Comparison of ENCODE assay signal across 25 mouse cellular contexts in the genomic region with DNA sequence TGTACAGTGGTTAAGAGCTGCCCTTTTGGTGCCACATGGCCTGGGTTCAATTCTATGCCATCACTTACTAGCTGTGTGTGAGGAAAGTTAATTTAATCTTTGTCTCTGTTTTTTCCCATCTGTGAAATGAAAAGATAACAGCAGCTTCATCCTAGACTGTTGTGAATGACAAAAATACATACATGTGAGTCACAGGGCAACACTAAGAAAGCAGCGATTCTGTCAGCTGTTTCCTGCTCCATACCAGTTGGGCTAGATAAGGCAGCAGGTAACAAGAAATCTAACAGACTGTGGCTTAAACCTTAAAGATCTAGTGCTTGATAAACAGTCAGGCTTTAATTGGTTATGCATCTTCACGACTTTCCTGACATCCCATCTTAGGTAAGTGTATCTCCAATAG.
"Had no signal": no experiment of that assay in that cellular context is flagged by ENCODE, and none has a peak within 500 bp of the region (broad histone marks: within the 10 kb centered on the region; RNA-seq: fewer than 3 reads in every experiment).

No protein-coding gene starts in this region.

- ATAC-seq: hindbrain, embryonic 16.5 days; inflammation-experienced regulatory T-cells, adult 6 months; intestine, embryonic 15.5 days; intestine, postnatal 0 days had no signal

- H3K4me3 ChIP-seq: gastrocnemius, adult 2 months; heart, embryonic 10.5 days; heart, embryonic 12.5 days; hindbrain, embryonic 10.5 days; hindbrain, embryonic 12.5 days; intestine, embryonic 15.5 days; limb, embryonic 13.5 days; limb, embryonic 15.5 days had no signal

- H3K36me3 ChIP-seq: heart, embryonic 10.5 days; heart, embryonic 12.5 days; hindbrain, embryonic 10.5 days; hindbrain, embryonic 12.5 days; intestine, embryonic 15.5 days; limb, embryonic 13.5 days; limb, embryonic 15.5 days had no signal

- H3K27me3 ChIP-seq: heart, embryonic 12.5 days; hindbrain, embryonic 12.5 days; intestine, embryonic 15.5 days; limb, embryonic 15.5 days had no signal

- H3K9ac ChIP-seq: heart, embryonic 12.5 days; hindbrain, embryonic 12.5 days; hindbrain, embryonic 14.5 days; intestine, embryonic 15.5 days; limb, embryonic 13.5 days; limb, embryonic 15.5 days had no signal

- H3K9me3 ChIP-seq: heart, embryonic 10.5 days; heart, embryonic 12.5 days; hindbrain, embryonic 10.5 days; hindbrain, embryonic 12.5 days; intestine, embryonic 15.5 days; limb, embryonic 13.5 days; limb, embryonic 15.5 days had no signal

- H3K4me1 ChIP-seq: heart, embryonic 10.5 days; heart, embryonic 12.5 days; hindbrain, embryonic 10.5 days; hindbrain, embryonic 12.5 days; intestine, embryonic 15.5 days; limb, embryonic 13.5 days; limb, embryonic 15.5 days had no signal

- DNase-seq: gastrocnemius, adult 2 months; gastrocnemius, postnatal 10 days; gastrocnemius, postnatal 25 days; heart, adult 18-20 months; heart, postnatal 10 days; heart, postnatal 4 days; kidney, adult 18-20 months; kidney, adult 8-10 months; kidney, postnatal 14 days; kidney, postnatal 36 days; layer of hippocampus, adult 9-11 months; layer of hippocampus, postnatal 36 days; left cerebral cortex, postnatal 4 days had no signal

- H3K27ac ChIP-seq: gastrocnemius, adult 2 months; heart, embryonic 10.5 days; hindbrain, embryonic 10.5 days; hindbrain, embryonic 12.5 days; hindbrain, embryonic 14.5 days; intestine, embryonic 15.5 days; kidney, postnatal 0 days; limb, embryonic 13.5 days; limb, embryonic 15.5 days had no signal

- H3K4me2 ChIP-seq: heart, embryonic 12.5 days; hindbrain, embryonic 12.5 days; hindbrain, embryonic 14.5 days; intestine, embryonic 15.5 days; limb, embryonic 13.5 days; limb, embryonic 15.5 days had no signal
